Mouse (Mus musculus) MEL (cell line): ENCODE data around the gene Trim39. TPM values are rescaled to one million over a fixed set of nuclear protein-coding genes. Genes with fewer than 3 reads are reported as not detected.

Experiments used
- DNase-seq: peaks from one replicate; pipeline ENCODE4 v3.0.0; 2011; ENCODE audit warnings: low read depth, low spot score
- H3K27ac ChIP-seq: 2 replicates; pipeline ENCODE4 v1.5.1; 2012; ENCODE audit warnings: low read depth, mild to moderate bottlenecking, control low read depth, low read length, moderate library complexity; ENCODE audit not compliant: control insufficient read depth
- H3K27me3 ChIP-seq, 2 experiments: fragments of 150-350 bp in 1 of 2; sonication (generic) in 1 of 2; 2 replicates each; pipeline ENCODE4 v1.6.1; 2012; ENCODE audit warnings: low read length in 2 of 2, mild to moderate bottlenecking in 2 of 2, improper control_type of control experiment in 1 of 2, moderate library complexity in 1 of 2; ENCODE audit not compliant: insufficient read depth in 2 of 2, control insufficient read depth in 1 of 2
- H3K36me3 ChIP-seq, 2 experiments: 2 replicates each; pipeline ENCODE4 v1.6.1; 2012 to 2014; ENCODE audit warnings: low read length in 2 of 2, improper control_type of control experiment in 1 of 2, inconsistent platforms in 1 of 2, mild to moderate bottlenecking in 1 of 2; ENCODE audit not compliant: insufficient read depth in 2 of 2, control insufficient read depth in 1 of 2
- H3K4me1 ChIP-seq, 2 experiments: fragments of 150-350 bp in 1 of 2; sonication (generic) in 1 of 2; 2 replicates each; pipeline ENCODE4 v1.6.1; 2012; ENCODE audit warnings: low read length in 2 of 2, improper control_type of control experiment in 1 of 2, mild to moderate bottlenecking in 1 of 2; ENCODE audit not compliant: insufficient read depth in 2 of 2, control insufficient read depth in 1 of 2
- H3K4me3 ChIP-seq, 2 experiments: fragments of 150-350 bp in 1 of 2; sonication (generic) in 1 of 2; 2 replicates each; pipeline ENCODE4 v1.5.1; 2012; ENCODE audit warnings: low read depth in 2 of 2, low read length in 2 of 2, mild to moderate bottlenecking in 2 of 2, moderate library complexity in 2 of 2, control low read depth in 1 of 2, improper control_type of control experiment in 1 of 2; ENCODE audit not compliant: control insufficient read depth in 1 of 2, insufficient read depth in 1 of 2
- H3K79me2 ChIP-seq: 2 replicates; pipeline ENCODE4 v1.6.1; 2012; ENCODE audit warnings: mild to moderate bottlenecking, low read length, moderate library complexity; ENCODE audit not compliant: control insufficient read depth, poor library complexity, insufficient read depth
- H3K9ac ChIP-seq: 2 replicates; pipeline ENCODE4 v1.6.1; 2012; ENCODE audit warnings: low read depth, mild to moderate bottlenecking, control low read depth, low read length, moderate library complexity; ENCODE audit not compliant: control insufficient read depth, poor library complexity, severe bottlenecking
- H3K9me3 ChIP-seq: fragments of 150-350 bp; sonication (generic); replicated peaks from 2 replicates; pipeline ENCODE4 v1.6.1; 2012; ENCODE audit warnings: mild to moderate bottlenecking, low read length, improper control_type of control experiment, moderate library complexity; ENCODE audit not compliant: insufficient read depth
- BHLHE40 ChIP-seq: IDR thresholded peaks from 2 replicates; pipeline ENCODE4 v1.6.1; 2012; ENCODE audit warnings: low read depth, mild to moderate bottlenecking, inconsistent platforms, low read length, improper control_type of control experiment, borderline replicate concordance
- CTCF ChIP-seq, 3 experiments: IDR thresholded peaks in 2 of 3; conservative IDR thresholded peaks in 1 of 3; 2 replicates each; pipeline ENCODE4 v1.5.1; 2011 to 2012; ENCODE audit warnings: low read length in 3 of 3, low read depth in 2 of 3, mild to moderate bottlenecking in 2 of 3, improper control_type of control experiment in 1 of 3, inconsistent platforms in 1 of 3, mixed read lengths in 1 of 3, moderate library complexity in 1 of 3; ENCODE audit not compliant: control insufficient read depth in 1 of 3, insufficient read depth in 1 of 3, poor library complexity in 1 of 3, severe bottlenecking in 1 of 3
- E2F4 ChIP-seq: IDR thresholded peaks from 2 replicates; pipeline ENCODE4 v1.6.1; 2011; ENCODE audit warnings: low read depth, low read length, improper control_type of control experiment, borderline replicate concordance
- ELF1 ChIP-seq: IDR thresholded peaks from 2 replicates; pipeline ENCODE4 v1.6.1; 2014; ENCODE audit warnings: low read depth, mild to moderate bottlenecking, inconsistent platforms, low read length, improper control_type of control experiment, moderate library complexity
- EP300 ChIP-seq, 2 experiments: IDR thresholded peaks; 2 replicates each; pipeline ENCODE4 v1.6.1; 2011; ENCODE audit warnings: improper control_type of control experiment in 2 of 2, low read length in 2 of 2, low read depth in 1 of 2, mild to moderate bottlenecking in 1 of 2
- ETS1 ChIP-seq: IDR thresholded peaks from 2 replicates; pipeline ENCODE4 v1.6.1; 2012; ENCODE audit warnings: low read depth, mild to moderate bottlenecking, inconsistent platforms, low read length, improper control_type of control experiment, moderate library complexity
- GATA1 ChIP-seq: IDR thresholded peaks from 2 replicates; pipeline ENCODE4 v1.6.1; 2011; ENCODE audit warnings: low read depth, low read length, improper control_type of control experiment
- HCFC1 ChIP-seq: IDR thresholded peaks from 2 replicates; pipeline ENCODE4 v1.6.1; 2012; ENCODE audit warnings: low read depth, mild to moderate bottlenecking, inconsistent platforms, low read length, improper control_type of control experiment, moderate library complexity
- JUND ChIP-seq: IDR thresholded peaks from 2 replicates; pipeline ENCODE4 v1.6.1; 2011; ENCODE audit warnings: low read depth, mild to moderate bottlenecking, improper control_type of control experiment, low read length
- KAT2A ChIP-seq: conservative IDR thresholded peaks from 2 replicates; pipeline ENCODE4 v1.6.1; 2012; ENCODE audit warnings: low read depth, low read length, improper control_type of control experiment, inconsistent platforms
- MXI1 ChIP-seq: IDR thresholded peaks from 2 replicates; pipeline ENCODE4 v1.6.1; 2011; ENCODE audit warnings: mild to moderate bottlenecking, low read depth, low read length, improper control_type of control experiment
- MYB ChIP-seq: IDR thresholded peaks from 2 replicates; pipeline ENCODE4 v1.6.1; 2011; ENCODE audit warnings: mild to moderate bottlenecking, low read depth, low read length, improper control_type of control experiment
- MYC ChIP-seq: IDR thresholded peaks from 2 replicates; pipeline ENCODE4 v1.6.1; 2011; ENCODE audit warnings: low read depth, mild to moderate bottlenecking, low read length, improper control_type of control experiment, moderate library complexity
- NELFE ChIP-seq: IDR thresholded peaks from 2 replicates; pipeline ENCODE4 v1.6.1; 2011; ENCODE audit warnings: low read depth, low read length, improper control_type of control experiment
- POLR2A ChIP-seq, 2 experiments: IDR thresholded peaks; 2 replicates each; pipeline ENCODE4 v1.6.1; 2011 to 2012; ENCODE audit warnings: low read length in 2 of 2, mild to moderate bottlenecking in 2 of 2, control low read depth in 1 of 2, improper control_type of control experiment in 1 of 2, low read depth in 1 of 2, moderate library complexity in 1 of 2; ENCODE audit not compliant: control insufficient read depth in 1 of 2, insufficient read depth in 1 of 2, poor library complexity in 1 of 2
- POLR2AphosphoS2 ChIP-seq: IDR thresholded peaks from 2 replicates; pipeline ENCODE4 v1.6.1; 2011; ENCODE audit warnings: low read length, improper control_type of control experiment
- RAD21 ChIP-seq: IDR thresholded peaks from 2 replicates; pipeline ENCODE4 v1.6.1; 2011; ENCODE audit warnings: mild to moderate bottlenecking, low read depth, low read length, improper control_type of control experiment
- RCOR1 ChIP-seq: IDR thresholded peaks from 2 replicates; pipeline ENCODE4 v1.6.1; 2012; ENCODE audit warnings: low read depth, mild to moderate bottlenecking, inconsistent platforms, low read length, improper control_type of control experiment
- SMC3 ChIP-seq: IDR thresholded peaks from 2 replicates; pipeline ENCODE4 v1.6.1; 2011; ENCODE audit warnings: low read depth, low read length, improper control_type of control experiment
- TAL1 ChIP-seq: IDR thresholded peaks from 2 replicates; pipeline ENCODE4 v1.6.1; 2012; ENCODE audit warnings: mild to moderate bottlenecking, inconsistent platforms, low read length, moderate library complexity, mixed read lengths
- TBP ChIP-seq: IDR thresholded peaks from 2 replicates; pipeline ENCODE4 v1.8.0; 2011; ENCODE audit warnings: low read depth, low read length, improper control_type of control experiment
- TCF12 ChIP-seq: IDR thresholded peaks from 2 replicates; pipeline ENCODE4 v1.6.1; 2014; ENCODE audit warnings: low read depth, mild to moderate bottlenecking, inconsistent platforms, low read length, improper control_type of control experiment, moderate library complexity
- ZKSCAN1 ChIP-seq: IDR thresholded peaks from 2 replicates; pipeline ENCODE4 v1.6.1; 2012; ENCODE audit warnings: low read depth, mild to moderate bottlenecking, inconsistent platforms, low read length, improper control_type of control experiment, moderate library complexity
- ZMIZ1 ChIP-seq: IDR thresholded peaks from 2 replicates; pipeline ENCODE4 v1.6.1; 2012; ENCODE audit warnings: low read depth, mild to moderate bottlenecking, inconsistent platforms, low read length, improper control_type of control experiment, moderate library complexity
- polyA plus RNA-seq, 2 experiments: library from polyadenylated mRNA; stranded (reverse) in 1 of 2; unstranded in 1 of 2; fragments of >175 nt in 1 of 2; fragments of >200 nt in 1 of 2; gene quantifications; 2 replicates each; pipeline versions ENCODE4 v1.2.1 to v1.2.4; 2012; ENCODE audit warnings: low replicate concordance in 2 of 2, low read depth in 1 of 2; ENCODE audit not compliant: insufficient read length in 2 of 2, insufficient read depth in 1 of 2, missing spikeins in 1 of 2
- total RNA-seq: library from RNA; depleted of rRNA; stranded (reverse); fragments of 300-350 nt; gene quantifications from 2 replicates; pipeline ENCODE4 v1.2.3, GENCODE M21; 2012

Gene Trim39
- total and polyA plus RNA-seq, 3 experiments = 13.5 to 16.0 TPM; not detected in 1

DNA sequence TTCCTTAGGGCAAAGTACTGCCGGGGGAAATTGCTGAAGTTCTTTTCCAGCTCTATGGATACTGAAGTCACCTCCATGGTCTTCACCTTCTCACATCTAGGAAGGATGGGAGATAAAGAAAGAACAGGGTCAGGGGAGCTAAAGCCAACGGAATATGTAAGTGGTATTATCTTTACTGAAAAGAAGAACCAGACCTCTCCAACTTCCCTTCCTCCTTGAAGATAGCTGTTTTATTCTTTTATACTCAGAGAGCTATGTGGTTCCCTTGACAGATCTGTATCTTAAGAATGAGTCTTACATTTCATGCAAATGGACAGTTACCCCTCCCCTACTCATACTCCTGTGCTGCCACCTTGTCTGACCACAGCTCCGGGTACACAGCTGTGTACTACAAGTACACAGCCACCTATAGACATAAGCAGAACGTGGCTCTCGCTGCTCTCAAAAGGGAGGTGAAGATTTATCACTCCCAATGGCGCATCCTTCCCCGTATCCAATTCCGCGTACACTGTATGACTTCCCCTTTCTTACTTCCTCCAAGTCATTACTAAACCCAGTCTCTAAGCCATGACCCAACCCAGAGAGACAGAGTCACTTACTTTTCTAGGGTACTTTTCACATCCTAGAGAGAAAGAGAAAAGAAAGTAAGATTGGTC, 10.4 kb downstream of the Trim39 start:
- peaks cover 4% of the 10 kb centered on the region for H3K79me2 ChIP-seq
- H3K4me3 ChIP-seq = peak overlapping the region; percentile 3 to 17; a peak in 1 of 4 replicates
- H3K27ac ChIP-seq = peak overlapping the region; percentile 98
- H3K4me1 ChIP-seq = peaks cover 18 to 22% of the 10 kb centered on the region in 2 experiments
- H3K9ac ChIP-seq = peak overlapping the region; percentile 66
- no peaks in the 10 kb centered on the region for H3K9me3 ChIP-seq
- DNase-seq = peak; percentile 92
- TF ChIP-seq ETS1 (no peak; the same call in 1 of the 2 replicates), RAD21 (no peak), POLR2AphosphoS2 (no peak), POLR2A (IDR thresholded peaks at IDR 0.05; ENCODE audit: control insufficient read depth in 1 of 2, insufficient read depth in 1 of 2, low read depth in 1 of 2, low read length in 2 of 2, poor library complexity in 1 of 2) (peak in 1 of 2 experiments; percentile 51; a peak in 2 of 4 replicates), TCF12 (peak; percentile 49), GATA1 (peak; percentile 77), NELFE (no peak; the same call in 1 of the 2 replicates), HCFC1 (peak; percentile 22; the same call in 1 of the 2 replicates), BHLHE40 (no peak), EP300 (IDR thresholded peaks at IDR 0.05; ENCODE audit: low read depth in 1 of 2, low read length in 2 of 2) (peak; percentile 70 to 76), ELF1 (no peak), RCOR1 (peak; percentile 24; the same call in 1 of the 2 replicates), KAT2A (no peak), JUND (peak; percentile 28; the same call in 1 of the 2 replicates), MYB (peak; percentile 56), E2F4 (no peak), TAL1 (peak; percentile 55), ZMIZ1 (no peak), ZKSCAN1 (no peak), CTCF (IDR thresholded peaks at IDR 0.05 in 2 of 3, conservative IDR thresholded peaks at IDR 0.05 in 1 of 3; ENCODE audit: control insufficient read depth in 1 of 3, insufficient read depth in 1 of 3, low read depth in 2 of 3, low read length in 3 of 3, poor library complexity in 1 of 3, severe bottlenecking in 1 of 3) (no peak), SMC3 (no peak), TBP (peak; percentile 7; the same call in 1 of the 2 replicates), MYC (no peak; the same call in 1 of the 2 replicates), MXI1 (peak; percentile 51; the same call in 1 of the 2 replicates)
- no peaks in the 10 kb centered on the region for H3K27me3 ChIP-seq
- H3K36me3 ChIP-seq = peaks cover 7 to 32% of the 10 kb centered on the region in 2 experiments; a peak in 3 of 4 replicates
